Mouse (Mus musculus) olfactory bulb, adult 2 months (tissue): ENCODE measurements at regions not wholly inside any gene's neighbourhood (a gene's known extent, or its start where the extent isn't known, plus 50 kb on each side); places are given as distances from the start of the nearest gene placed in this dataset.

Source experiments
- H3K27ac ChIP-seq: fragments of 200-500 bp; 2 replicates; pipeline ENCODE4 v1.5.1; 2012; ENCODE audit warnings: low read depth, low read length; ENCODE audit not compliant: insufficient read depth
- H3K4me1 ChIP-seq: fragments of 200-500 bp; 2 replicates; pipeline ENCODE4 v1.6.1; 2012; ENCODE audit warnings: low read length; ENCODE audit not compliant: control insufficient read depth, insufficient read depth
- H3K4me3 ChIP-seq: fragments of 200-500 bp; 2 replicates; pipeline ENCODE4 v1.5.1; 2012; ENCODE audit warnings: mild to moderate bottlenecking, low read depth, low read length, moderate library complexity; ENCODE audit not compliant: insufficient read depth
- CTCF ChIP-seq: fragments of 200-500 bp; IDR thresholded peaks from 2 replicates; pipeline ENCODE4 v1.5.1; 2012; ENCODE audit warnings: low read depth, mild to moderate bottlenecking, low read length, moderate library complexity; ENCODE audit not compliant: insufficient read depth
- POLR2A ChIP-seq: fragments of 200-500 bp; IDR thresholded peaks from 2 replicates; pipeline ENCODE4 v1.6.1; 2012; ENCODE audit warnings: mild to moderate bottlenecking, low read depth, low read length, moderate library complexity; ENCODE audit not compliant: insufficient read depth
- WGBS: fragments of 180-500 bp; shearing (Covaris S2); methylation state at CpG from one replicate; pipeline ENCODE4 v1.1.7; 2018; 5-methylcytosine and 5-hydroxymethylcytosine counted together

GRCm38 (mm10) chr19:55985518-55985917 lies 243.9 kb downstream of the Tcf7l2 start:
- TF ChIP-seq CTCF (no peak), POLR2A (no peak)
- 82% methylated on average over 4 of the region's 4 CpGs for WGBS

GRCm38 (mm10) chr19:55991791-55992726 lies 250.4 kb downstream of the Tcf7l2 start:
- 82% methylated on average over 21 of the region's 21 CpGs for WGBS
- no peak overlapping the region for H3K27ac ChIP-seq

More at GRCm38 (mm10) chr19:55985518-55985917, 243.9 kb downstream of the Tcf7l2 start:
- no peak overlapping the region for H3K27ac ChIP-seq
- H3K4me1 ChIP-seq: no peaks in the 10 kb centered on the region
- no peak overlapping the region for H3K4me3 ChIP-seq

GRCm38 (mm10) chr19:55992727-55993066 lies 251.1 kb downstream of the Tcf7l2 start:
- Histone ChIP-seq H3K27ac (no peak overlapping the region), H3K4me1 (no peaks in the 10 kb centered on the region), H3K4me3 (no peak overlapping the region)
- TF ChIP-seq POLR2A (no peak), CTCF (no peak)
- 85% methylated on average over 5 of the region's 5 CpGs for WGBS

More at GRCm38 (mm10) chr19:55991791-55992726, 250.4 kb downstream of the Tcf7l2 start:
- no peak for TF ChIP-seq CTCF
- TF ChIP-seq POLR2A: no peak
- Histone ChIP-seq H3K4me3 (no peak overlapping the region), H3K4me1 (no peaks in the 10 kb centered on the region)

GRCm38 (mm10) chr19:55995721-55996120 lies 254.1 kb downstream of the Tcf7l2 start:
- Histone ChIP-seq H3K27ac (no peak overlapping the region), H3K4me1 (peaks cover 4% of the 10 kb centered on the region), H3K4me3 (no peak overlapping the region)
- no peak for TF ChIP-seq CTCF
- no peak for TF ChIP-seq POLR2A
- 86% methylated on average over 2 of the region's 2 CpGs for WGBS

GRCm38 (mm10) chr19:55998454-55999180 lies 257.0 kb downstream of the Tcf7l2 start:
- 63% methylated on average over 15 of the region's 15 CpGs for WGBS
- Histone ChIP-seq H3K27ac (no peak overlapping the region), H3K4me3 (no peak overlapping the region), H3K4me1 (peaks cover 4% of the 10 kb centered on the region)
- TF ChIP-seq POLR2A (no peak), CTCF (peak; percentile 8; the same call in 1 of the 2 replicates)

GRCm38 (mm10) chr19:55999409-55999808 lies 257.8 kb downstream of the Tcf7l2 start:
- H3K27ac ChIP-seq: no peak overlapping the region
- H3K4me1 ChIP-seq: peaks cover 4% of the 10 kb centered on the region
- 86% methylated on average over 3 of the region's 3 CpGs for WGBS
- H3K4me3 ChIP-seq: no peak overlapping the region
- no peak for TF ChIP-seq CTCF
- TF ChIP-seq POLR2A: no peak

GRCm38 (mm10) chr19:56001428-56001827 lies 259.8 kb downstream of the Tcf7l2 start:
- TF ChIP-seq CTCF (no peak), POLR2A (no peak)
- peaks cover 4% of the 10 kb centered on the region for H3K4me1 ChIP-seq
- no peak overlapping the region for H3K4me3 ChIP-seq
- H3K27ac ChIP-seq: no peak overlapping the region
- WGBS: 96% methylated on average over 3 of the region's 3 CpGs

GRCm38 (mm10) chr19:56005886-56006285 lies 264.3 kb downstream of the Tcf7l2 start:
- Histone ChIP-seq H3K27ac (no peak overlapping the region), H3K4me1 (no peaks in the 10 kb centered on the region), H3K4me3 (no peak overlapping the region)
- 20% methylated on average over 6 of the region's 6 CpGs for WGBS
- no peak for TF ChIP-seq CTCF
- TF ChIP-seq POLR2A: no peak

GRCm38 (mm10) chr19:56007433-56007832 lies 265.8 kb downstream of the Tcf7l2 start:
- WGBS: 99% methylated on average over 5 of the region's 5 CpGs
- Histone ChIP-seq H3K4me1 (no peaks in the 10 kb centered on the region), H3K4me3 (no peak overlapping the region)

More at GRCm38 (mm10) chr19:56007433-56007832, 265.8 kb downstream of the Tcf7l2 start:
- TF ChIP-seq CTCF (no peak), POLR2A (no peak)
- no peak overlapping the region for H3K27ac ChIP-seq
